Mouse (Mus musculus): ENCODE results near the gene Prss41. TPM values are rescaled to one million over a fixed set of nuclear protein-coding genes. Genes with fewer than 3 reads are reported as not detected.

Prss41 gene
- polyA plus RNA-seq (2017; shearing (Covaris generic)): 2.8 TPM

DNA sequence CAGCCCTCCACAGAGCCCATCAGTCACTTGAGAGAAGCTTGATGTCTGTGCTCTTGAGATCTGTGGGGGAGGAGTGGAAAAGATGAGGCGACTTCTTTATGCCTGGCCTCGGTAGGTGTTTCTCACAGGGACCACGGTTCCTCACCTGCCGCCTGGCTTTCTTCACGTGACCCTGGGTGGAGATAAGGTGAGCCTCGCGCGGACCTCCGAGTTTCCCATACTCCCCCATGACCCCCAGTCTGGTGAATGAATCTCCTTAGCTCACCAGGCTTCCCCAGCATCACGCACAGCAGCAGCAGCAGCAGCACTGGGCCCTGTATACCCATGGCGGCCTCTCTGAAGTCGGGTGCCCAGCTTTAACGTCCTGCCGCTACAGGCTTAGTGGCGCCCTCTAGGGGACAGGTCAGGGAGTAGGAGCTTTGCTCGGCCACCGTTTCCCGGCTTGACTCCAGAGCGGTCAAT is at the start of gene Prss41, which contains the start of gene Prss32:
TSS of gene Prss41 (minus strand) at position 361 of the 462 bp plus-strand sequence.
TSS of gene Prss32 (plus strand) at position 44 of the 462 bp plus-strand sequence.

GRCm38 (mm10) chr17:23880576-23880975 is 36.6 kb upstream of the Prss41 start, which contains the start of the genes Dcpp1 and Dcpp2:
Dcpp1 (plus strand) TSS chr17:23880876.
Dcpp2 (plus strand) TSS chr17:23880880.

GRCm38 (mm10) chr17:23867756-23868155 is 23.8 kb upstream of the Prss41 start, which contains the start of gene Prss21:
Prss21 (plus strand) TSS chr17:23868056.

DNA sequence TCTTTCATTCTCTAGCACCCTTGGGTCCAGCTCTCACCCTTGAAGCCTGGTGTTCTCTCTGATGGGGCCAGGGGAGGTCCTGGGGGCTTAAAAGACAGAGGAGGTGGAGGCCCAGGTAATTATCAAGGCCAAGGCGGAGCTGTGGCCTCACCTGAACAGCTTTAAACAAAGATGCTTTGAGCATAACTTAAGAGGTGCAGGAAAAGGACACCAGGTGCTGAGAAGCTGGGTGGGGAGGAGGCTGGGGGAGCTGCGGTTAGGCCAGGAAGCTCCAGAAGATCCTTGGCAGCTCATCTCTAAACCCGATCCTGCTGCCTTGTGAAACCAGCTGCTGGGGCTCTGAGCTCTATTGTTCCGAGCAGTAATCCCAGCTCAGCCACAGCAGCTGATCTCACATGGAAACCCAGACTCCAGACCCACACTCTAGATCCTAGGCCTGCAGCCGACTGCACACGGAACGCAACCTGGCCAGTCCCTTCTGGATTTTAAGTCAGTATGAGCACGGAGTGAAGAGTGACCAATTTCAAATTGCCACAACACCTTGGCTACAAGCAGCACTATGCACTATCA is 7.9 kb downstream of the Prss41 start, which contains the start of gene Prss33:
TSS of gene Prss33 (minus strand) at position 51 of the 570 bp plus-strand sequence.

DNA sequence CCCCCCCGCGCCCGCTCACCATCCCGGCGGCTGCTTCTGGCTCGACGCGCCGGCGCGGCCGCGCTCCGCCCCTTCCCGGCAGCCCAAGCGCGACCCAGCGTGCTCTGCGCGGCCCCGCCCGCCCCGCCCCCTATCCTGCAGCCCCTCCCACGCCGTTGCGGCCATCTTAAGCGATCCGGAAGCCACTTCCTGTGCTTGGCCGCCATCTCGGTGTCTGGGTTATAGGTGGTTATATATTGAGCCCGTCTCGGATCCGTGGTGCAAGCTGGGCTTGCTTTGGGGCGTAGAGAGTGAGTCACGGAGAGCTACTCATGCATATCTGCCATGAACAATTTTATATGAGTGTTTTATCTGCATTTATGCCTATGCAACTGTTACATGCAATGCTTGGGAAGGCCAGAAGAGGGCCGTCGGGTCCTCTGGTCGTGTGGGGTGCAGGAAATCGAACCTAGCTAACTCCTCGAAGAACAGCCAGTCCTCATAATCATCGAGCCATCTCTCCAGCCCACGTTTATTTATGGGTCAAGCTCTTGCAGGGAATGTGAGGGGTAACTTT is 14.8 kb downstream of the Prss41 start, which contains the start of gene Elob:
TSS of gene Elob (minus strand) at position 73 of the 556 bp plus-strand sequence.

DNA sequence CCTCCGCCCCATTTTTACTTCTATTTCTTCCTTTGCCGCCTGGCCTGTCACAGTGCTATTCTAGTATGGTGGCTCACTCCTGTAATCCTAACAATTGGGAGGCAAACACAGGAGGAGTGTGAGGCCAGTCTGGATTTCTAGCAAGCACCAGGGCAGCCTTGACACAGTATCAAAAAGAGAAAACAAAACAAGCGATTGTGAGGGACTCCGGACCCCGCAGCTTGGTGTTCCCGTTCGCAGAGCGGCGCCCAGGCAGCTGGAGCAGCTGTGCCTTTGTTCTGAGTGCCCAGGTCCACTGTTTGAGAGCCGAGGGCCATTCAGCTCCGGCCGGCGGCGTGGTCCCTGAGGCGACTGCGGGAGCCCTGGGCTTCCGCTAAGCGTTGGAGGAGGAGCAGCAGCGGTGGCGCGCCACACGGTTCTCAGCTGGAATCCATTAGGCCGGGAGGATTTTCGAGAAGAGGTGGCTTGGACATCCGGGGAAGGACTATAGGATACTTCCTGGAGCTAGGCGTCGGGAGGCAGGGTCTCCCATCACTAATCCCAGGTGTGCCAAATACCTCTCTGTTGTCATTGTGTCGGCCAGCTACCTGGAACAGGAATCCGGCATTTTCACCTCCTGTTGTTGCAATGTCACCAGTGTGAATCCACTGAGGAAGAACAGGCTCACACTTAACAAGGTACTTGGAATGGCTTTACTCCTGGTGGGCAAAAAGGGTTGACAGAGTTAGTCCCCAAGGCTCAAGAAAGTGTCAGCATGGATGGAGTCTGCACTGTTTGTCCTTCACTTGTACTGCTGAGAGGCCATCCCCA is 53.5 kb downstream of the Prss41 start, which contains the start of gene Srrm2:
TSS of gene Srrm2 (plus strand) at position 264 of the 810 bp plus-strand sequence.

Other genes starting within 250 kb of the Prss41 start
- gene Zfp13, start 244.7 kb downstream of the Prss41 start, polyA plus RNA-seq (2017; shearing (Covaris generic)): not detected
- 1.6 TPM for gene Zscan10, start 243.3 kb downstream of the Prss41 start, polyA plus RNA-seq (2017; shearing (Covaris generic))
- not detected for gene Mmp25, start 198.9 kb downstream of the Prss41 start, polyA plus RNA-seq (2017; shearing (Covaris generic))
- gene Bicdl2, start 183.7 kb downstream of the Prss41 start, polyA plus RNA-seq (2017; shearing (Covaris generic)): not detected
- gene Hcfc1r1, start 170.6 kb downstream of the Prss41 start, polyA plus RNA-seq (2017; shearing (Covaris generic)): 49.6 TPM
- 29.4 TPM for gene Thoc6, start 170.3 kb downstream of the Prss41 start, polyA plus RNA-seq (2017; shearing (Covaris generic))
- 9.0 TPM for gene Tnfrsf12a, start 166.7 kb downstream of the Prss41 start, polyA plus RNA-seq (2017; shearing (Covaris generic))
- gene Cldn6, start 164.9 kb downstream of the Prss41 start, polyA plus RNA-seq (2017; shearing (Covaris generic)): not detected
- gene Cldn9, start 160.1 kb downstream of the Prss41 start, polyA plus RNA-seq (2017; shearing (Covaris generic)): not detected
- gene 1520401A03Rik, start 121.4 kb downstream of the Prss41 start, polyA plus RNA-seq (2017; shearing (Covaris generic)): not detected
- gene Pkmyt1, start 117.8 kb downstream of the Prss41 start, polyA plus RNA-seq (2017; shearing (Covaris generic)): 43.8 TPM
- gene Paqr4, start 103.3 kb downstream of the Prss41 start, polyA plus RNA-seq (2017; shearing (Covaris generic)): 5.3 TPM
- 3.4 TPM for gene Kremen2, start 98.3 kb downstream of the Prss41 start, polyA plus RNA-seq (2017; shearing (Covaris generic))
- 45.2 TPM for gene Flywch1, start 72.6 kb downstream of the Prss41 start, polyA plus RNA-seq (2017; shearing (Covaris generic))
- gene Flywch2, start 58.1 kb downstream of the Prss41 start, polyA plus RNA-seq (2017; shearing (Covaris generic)): 2.8 TPM
- 999 TPM for gene Srrm2, start 53.6 kb downstream of the Prss41 start, polyA plus RNA-seq (2017; shearing (Covaris generic))
- gene Elob, start 15.0 kb downstream of the Prss41 start, polyA plus RNA-seq (2017; shearing (Covaris generic)): 592 TPM
- 0.18 TPM for gene Prss33, start 8.1 kb downstream of the Prss41 start, polyA plus RNA-seq (2017; shearing (Covaris generic))
- gene Prss32, start 317 bp downstream of the Prss41 start, polyA plus RNA-seq (2017; shearing (Covaris generic)): not detected
- not detected for gene Prss21, start 23.9 kb upstream of the Prss41 start, polyA plus RNA-seq (2017; shearing (Covaris generic))
- gene Dcpp1, start 36.7 kb upstream of the Prss41 start, polyA plus RNA-seq (2017; shearing (Covaris generic)): not detected
- gene Dcpp2, start 36.7 kb upstream of the Prss41 start, polyA plus RNA-seq (2017; shearing (Covaris generic)): not detected
- gene Dcpp3, start 73.3 kb upstream of the Prss41 start, polyA plus RNA-seq (2017; shearing (Covaris generic)): not detected
- not detected for gene Sbp, start 97.5 kb upstream of the Prss41 start, polyA plus RNA-seq (2017; shearing (Covaris generic))
- not detected for gene Sbpl, start 111.1 kb upstream of the Prss41 start, polyA plus RNA-seq (2017; shearing (Covaris generic))
- gene Prss30, start 136.4 kb upstream of the Prss41 start, polyA plus RNA-seq (2017; shearing (Covaris generic)): not detected
- gene Prss22, start 153.9 kb upstream of the Prss41 start, polyA plus RNA-seq (2017; shearing (Covaris generic)): not detected
- gene Prss27, start 194.0 kb upstream of the Prss41 start, polyA plus RNA-seq (2017; shearing (Covaris generic)): 0.42 TPM
- gene Kctd5, start 229.3 kb upstream of the Prss41 start, polyA plus RNA-seq (2017; shearing (Covaris generic)): 27.8 TPM

Measured in CD4-positive, CD25-positive, alpha-beta regulatory T cell (primary cell).